Mouse (Mus musculus): ENCODE measurements around the gene Mov10l1. TPM values are rescaled to one million over a fixed set of nuclear protein-coding genes. Genes with fewer than 3 reads are reported as not detected.

Gene Mov10l1
- polyA plus RNA-seq, 1 experiment from 2014 or later: not detected

DNA sequence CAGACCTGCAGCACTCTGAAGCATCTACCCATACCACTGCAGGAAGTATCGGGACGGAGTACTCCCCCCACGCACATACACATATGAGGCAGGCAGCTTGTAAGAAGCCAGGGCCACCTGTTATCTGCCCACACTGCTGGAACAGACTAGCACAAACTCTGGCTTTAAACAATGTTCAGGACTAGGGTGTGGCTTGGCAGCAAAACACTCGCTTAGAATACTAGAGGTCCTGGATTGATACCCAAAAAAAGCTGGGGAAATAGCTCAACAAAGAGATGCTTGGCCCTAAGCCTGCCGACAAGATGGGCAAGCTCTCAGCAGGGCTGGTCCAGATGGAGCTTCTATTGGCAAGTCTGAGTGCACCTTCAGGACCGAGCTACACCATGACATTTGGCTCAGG, 80.8 kb downstream of the Mov10l1 start:
- Histone ChIP-seq H3K4me2 (ENCODE audit: low read depth, low read length) (no peak overlapping the region), H3K36me3 (ENCODE audit: control insufficient read depth, insufficient read depth, low read length) (peaks cover 7% of the 10 kb centered on the region; the same call in 1 of the 2 replicates), H3K4me1 (ENCODE audit: control insufficient read depth, insufficient read depth, low read length) (peaks cover 11% of the 10 kb centered on the region; the same call in 1 of the 2 replicates), H3K4me3 (ENCODE audit: low read depth, low read length) (no peak overlapping the region), H3K9ac (replicated peaks; ENCODE audit: low read depth, low read length) (no peak overlapping the region), H3K27me3 (ENCODE audit: control insufficient read depth, insufficient read depth, low read length) (peaks cover 12% of the 10 kb centered on the region), H3K9me3 (ENCODE audit: control insufficient read depth, low read length) (no peaks in the 10 kb centered on the region), H3K27ac (ENCODE audit: low read depth, low read length) (no peak overlapping the region)
- no peak for ATAC-seq (ENCODE audit: low read depth)
- WGBS: 75% methylated on average over 6 of the region's 6 CpGs

DNA sequence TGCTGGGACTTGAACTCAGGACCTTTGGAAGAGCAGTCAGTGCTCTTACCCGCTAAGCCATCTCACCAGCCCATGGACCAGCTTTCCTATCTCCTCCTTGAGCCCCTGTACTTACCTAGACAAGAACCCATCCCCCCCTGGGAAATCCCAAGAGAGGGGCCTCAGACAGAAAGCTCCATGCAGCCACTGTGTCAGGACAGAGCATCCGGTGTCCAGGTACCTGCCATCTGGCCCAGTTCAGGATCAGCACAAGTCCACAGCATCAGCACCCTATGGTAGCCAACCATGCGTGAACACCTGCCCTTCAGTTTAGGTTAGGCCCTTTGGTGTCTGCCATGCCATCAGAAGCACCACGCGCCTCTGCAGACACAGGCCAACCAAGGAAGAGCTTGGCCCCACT, 82.2 kb downstream of the Mov10l1 start:
- no peak overlapping the region for H3K4me3 ChIP-seq (ENCODE audit: low read depth, low read length)
- H3K9me3 ChIP-seq (ENCODE audit: control insufficient read depth, low read length): no peaks in the 10 kb centered on the region
- H3K9ac ChIP-seq (replicated peaks; ENCODE audit: low read depth, low read length): no peak overlapping the region
- no peak overlapping the region for H3K27ac ChIP-seq (ENCODE audit: low read depth, low read length)
- 91% methylated on average over 5 of the region's 5 CpGs for WGBS
- no peak for ATAC-seq (ENCODE audit: low read depth)
- 0 out of 2 replicates have a peak, but pooled peaks cover 8% of the 10 kb centered on the region for H3K4me1 ChIP-seq (ENCODE audit: control insufficient read depth, insufficient read depth, low read length)
- H3K36me3 ChIP-seq (ENCODE audit: control insufficient read depth, insufficient read depth, low read length): peaks cover 9% of the 10 kb centered on the region; the same call in 1 of the 2 replicates
- no peak overlapping the region for H3K4me2 ChIP-seq (ENCODE audit: low read depth, low read length)
- H3K27me3 ChIP-seq (ENCODE audit: control insufficient read depth, insufficient read depth, low read length): peaks cover 12% of the 10 kb centered on the region

DNA sequence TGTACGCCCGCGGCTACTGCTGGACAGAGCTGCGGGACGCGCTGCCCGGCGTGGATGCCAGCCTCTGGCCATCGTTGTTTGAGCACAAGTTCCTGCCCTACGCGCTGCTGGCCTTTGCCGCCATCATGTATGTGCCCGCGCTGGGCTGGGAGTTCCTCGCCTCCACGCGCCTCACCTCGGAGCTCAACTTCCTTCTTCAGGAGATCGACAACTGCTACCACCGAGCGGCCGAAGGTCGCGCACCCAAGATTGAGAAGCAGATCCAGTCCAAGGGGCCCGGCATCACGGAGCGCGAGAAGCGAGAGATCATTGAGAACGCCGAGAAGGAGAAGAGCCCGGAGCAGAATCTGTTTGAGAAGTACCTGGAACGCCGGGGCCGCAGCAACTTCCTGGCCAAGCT, 84.9 kb downstream of the Mov10l1 start:
- H3K4me2 ChIP-seq (ENCODE audit: low read depth, low read length): no peak overlapping the region
- no peaks in the 10 kb centered on the region for H3K4me1 ChIP-seq (ENCODE audit: control insufficient read depth, insufficient read depth, low read length)
- no peak for ATAC-seq (ENCODE audit: low read depth)
- H3K9ac ChIP-seq (replicated peaks; ENCODE audit: low read depth, low read length): no peak overlapping the region
- H3K9me3 ChIP-seq (ENCODE audit: control insufficient read depth, low read length): no peaks in the 10 kb centered on the region
- WGBS: 32% methylated on average over 35 of the region's 35 CpGs
- no peak overlapping the region for H3K27ac ChIP-seq (ENCODE audit: low read depth, low read length)
- H3K27me3 ChIP-seq (ENCODE audit: control insufficient read depth, insufficient read depth, low read length): peaks cover 12% of the 10 kb centered on the region
- H3K36me3 ChIP-seq (ENCODE audit: control insufficient read depth, insufficient read depth, low read length): peaks cover 9% of the 10 kb centered on the region; the same call in 1 of the 2 replicates
- H3K4me3 ChIP-seq (ENCODE audit: low read depth, low read length): no peak overlapping the region

DNA sequence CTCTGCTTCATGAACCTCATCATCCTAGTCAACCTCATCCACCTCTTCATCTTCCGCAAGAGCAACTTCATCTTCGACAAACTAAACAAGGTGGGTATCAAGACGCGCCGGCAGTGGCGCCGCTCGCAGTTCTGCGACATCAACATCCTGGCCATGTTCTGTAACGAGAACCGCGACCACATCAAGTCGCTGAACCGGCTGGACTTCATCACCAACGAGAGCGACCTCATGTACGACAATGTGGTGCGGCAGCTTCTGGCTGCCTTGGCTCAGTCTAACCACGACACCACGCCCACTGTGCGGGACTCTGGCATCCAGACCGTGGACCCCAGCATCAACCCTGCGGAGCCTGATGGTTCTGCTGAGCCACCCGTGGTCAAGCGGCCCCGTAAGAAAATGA, 85.5 kb downstream of the Mov10l1 start:
- Histone ChIP-seq H3K4me1 (ENCODE audit: control insufficient read depth, insufficient read depth, low read length) (no peaks in the 10 kb centered on the region), H3K4me3 (ENCODE audit: low read depth, low read length) (no peak overlapping the region), H3K36me3 (ENCODE audit: control insufficient read depth, insufficient read depth, low read length) (peaks cover 9% of the 10 kb centered on the region; the same call in 1 of the 2 replicates), H3K4me2 (ENCODE audit: low read depth, low read length) (no peak overlapping the region), H3K27me3 (ENCODE audit: control insufficient read depth, insufficient read depth, low read length) (peaks cover 12% of the 10 kb centered on the region), H3K27ac (ENCODE audit: low read depth, low read length) (no peak overlapping the region), H3K9ac (replicated peaks; ENCODE audit: low read depth, low read length) (no peak overlapping the region), H3K9me3 (ENCODE audit: control insufficient read depth, low read length) (no peaks in the 10 kb centered on the region)
- 29% methylated on average over 26 of the region's 26 CpGs for WGBS
- no peak for ATAC-seq (ENCODE audit: low read depth)

DNA sequence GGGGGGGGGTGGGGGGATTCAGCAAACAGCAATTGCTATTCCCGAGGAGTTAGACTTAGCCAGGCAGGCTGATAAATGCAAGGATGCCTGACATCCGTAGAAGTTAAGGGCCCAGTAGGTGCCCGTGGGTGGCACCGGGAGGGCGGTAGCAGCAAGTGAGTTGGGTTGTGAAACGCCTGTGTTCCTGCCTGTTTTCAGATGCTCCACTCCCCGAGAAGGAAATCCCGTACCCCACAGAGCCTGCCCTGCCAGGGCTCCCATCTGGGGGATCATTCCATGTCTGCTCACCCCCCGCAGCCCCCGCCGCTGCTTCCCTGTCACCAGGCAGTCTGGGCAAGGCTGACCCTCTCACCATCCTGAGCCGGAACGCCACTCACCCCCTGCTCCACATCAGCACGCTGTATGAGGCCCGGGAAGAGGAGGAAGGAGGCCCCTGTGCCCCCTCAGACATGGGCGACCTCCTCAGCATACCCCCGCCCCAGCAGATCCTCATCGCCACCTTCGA, 86.7 kb downstream of the Mov10l1 start:
- no peak overlapping the region for H3K4me3 ChIP-seq (ENCODE audit: low read depth, low read length)
- no peak overlapping the region for H3K27ac ChIP-seq (ENCODE audit: low read depth, low read length)
- H3K4me2 ChIP-seq (ENCODE audit: low read depth, low read length): no peak overlapping the region
- WGBS: 87% methylated on average over 17 of the region's 19 CpGs
- H3K36me3 ChIP-seq (ENCODE audit: control insufficient read depth, insufficient read depth, low read length): peaks cover 9% of the 10 kb centered on the region; the same call in 1 of the 2 replicates
- ATAC-seq (ENCODE audit: low read depth): no peak
- no peaks in the 10 kb centered on the region for H3K9me3 ChIP-seq (ENCODE audit: control insufficient read depth, low read length)
- H3K27me3 ChIP-seq (ENCODE audit: control insufficient read depth, insufficient read depth, low read length): peaks cover 12% of the 10 kb centered on the region
- peaks cover under 1% of the 10 kb centered on the region; the same call in 1 of the 2 replicates for H3K4me1 ChIP-seq (ENCODE audit: control insufficient read depth, insufficient read depth, low read length)
- H3K9ac ChIP-seq (replicated peaks; ENCODE audit: low read depth, low read length): no peak overlapping the region

DNA sequence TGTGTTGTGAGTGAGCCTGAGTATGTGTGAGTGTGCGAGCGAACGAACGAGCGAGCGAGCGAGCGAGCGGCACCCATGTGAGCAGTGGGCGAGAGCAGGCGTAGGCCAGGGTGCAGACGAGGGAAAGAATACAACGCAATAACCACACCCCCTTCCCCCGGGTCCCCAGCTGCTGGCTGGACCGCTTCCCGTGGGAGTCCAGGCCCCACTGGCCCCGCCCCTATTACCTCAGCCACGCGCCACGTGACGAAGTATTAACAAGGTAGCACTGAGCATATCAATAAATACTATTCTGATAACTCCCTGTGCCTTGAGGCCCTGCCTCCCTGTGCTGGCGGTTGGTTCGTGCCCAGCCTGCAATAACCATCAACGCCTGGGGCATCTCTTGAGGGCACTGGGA, 87.9 kb downstream of the Mov10l1 start:
- Histone ChIP-seq H3K27me3 (ENCODE audit: control insufficient read depth, insufficient read depth, low read length) (peaks cover 10% of the 10 kb centered on the region), H3K9me3 (ENCODE audit: control insufficient read depth, low read length) (no peaks in the 10 kb centered on the region), H3K4me2 (ENCODE audit: low read depth, low read length) (no peak overlapping the region), H3K36me3 (ENCODE audit: control insufficient read depth, insufficient read depth, low read length) (peaks cover 9% of the 10 kb centered on the region; the same call in 1 of the 2 replicates), H3K4me1 (ENCODE audit: control insufficient read depth, insufficient read depth, low read length) (peaks cover 8% of the 10 kb centered on the region; the same call in 1 of the 2 replicates), H3K27ac (ENCODE audit: low read depth, low read length) (no peak overlapping the region), H3K9ac (replicated peaks; ENCODE audit: low read depth, low read length) (no peak overlapping the region), H3K4me3 (ENCODE audit: low read depth, low read length) (no peak overlapping the region)
- WGBS: 62% methylated on average over 24 of the region's 24 CpGs
- no peak for ATAC-seq (ENCODE audit: low read depth)

DNA sequence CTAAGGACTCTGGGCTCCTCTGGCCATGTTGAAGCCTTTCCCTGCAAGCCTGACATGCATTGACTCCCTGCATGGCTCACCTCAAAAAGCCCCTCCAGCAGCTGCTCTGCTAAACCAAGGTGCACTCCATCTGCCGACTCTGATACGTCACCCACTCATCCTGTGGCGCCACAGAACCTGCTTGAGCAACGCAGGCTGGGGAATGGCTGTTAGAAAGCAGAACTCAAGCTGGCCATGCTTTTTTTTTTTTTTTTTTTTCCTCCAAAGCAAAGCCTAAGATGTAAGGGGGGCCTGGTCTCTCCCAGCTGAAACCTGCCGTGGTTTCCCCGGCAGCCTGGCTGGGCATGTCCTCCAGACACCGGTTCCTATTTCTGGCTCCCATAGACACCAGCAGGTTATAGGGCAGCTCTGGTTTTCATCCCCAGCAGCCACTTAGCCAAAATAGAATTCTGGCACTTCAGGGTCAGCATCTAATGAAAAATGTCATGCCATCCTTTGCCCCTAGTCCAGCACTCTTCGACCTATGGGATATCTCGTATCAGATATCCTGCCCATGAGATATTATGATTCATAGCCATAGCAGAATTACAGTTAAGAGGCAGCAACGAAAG, 91.4 kb downstream of the Mov10l1 start:
- H3K27ac ChIP-seq (ENCODE audit: low read depth, low read length): no peak overlapping the region
- H3K9ac ChIP-seq (replicated peaks; ENCODE audit: low read depth, low read length): no peak overlapping the region; the same call in 1 of the 2 replicates
- ATAC-seq (ENCODE audit: low read depth): no peak
- no peaks in the 10 kb centered on the region for H3K9me3 ChIP-seq (ENCODE audit: control insufficient read depth, low read length)
- no peak overlapping the region for H3K4me3 ChIP-seq (ENCODE audit: low read depth, low read length)
- WGBS: 83% methylated on average over 10 of the region's 10 CpGs
- H3K4me2 ChIP-seq (ENCODE audit: low read depth, low read length): no peak overlapping the region
- peaks cover 24% of the 10 kb centered on the region for H3K4me1 ChIP-seq (ENCODE audit: control insufficient read depth, insufficient read depth, low read length)
- no peaks in the 10 kb centered on the region for H3K36me3 ChIP-seq (ENCODE audit: control insufficient read depth, insufficient read depth, low read length)
- H3K27me3 ChIP-seq (ENCODE audit: control insufficient read depth, insufficient read depth, low read length): no peaks in the 10 kb centered on the region

DNA sequence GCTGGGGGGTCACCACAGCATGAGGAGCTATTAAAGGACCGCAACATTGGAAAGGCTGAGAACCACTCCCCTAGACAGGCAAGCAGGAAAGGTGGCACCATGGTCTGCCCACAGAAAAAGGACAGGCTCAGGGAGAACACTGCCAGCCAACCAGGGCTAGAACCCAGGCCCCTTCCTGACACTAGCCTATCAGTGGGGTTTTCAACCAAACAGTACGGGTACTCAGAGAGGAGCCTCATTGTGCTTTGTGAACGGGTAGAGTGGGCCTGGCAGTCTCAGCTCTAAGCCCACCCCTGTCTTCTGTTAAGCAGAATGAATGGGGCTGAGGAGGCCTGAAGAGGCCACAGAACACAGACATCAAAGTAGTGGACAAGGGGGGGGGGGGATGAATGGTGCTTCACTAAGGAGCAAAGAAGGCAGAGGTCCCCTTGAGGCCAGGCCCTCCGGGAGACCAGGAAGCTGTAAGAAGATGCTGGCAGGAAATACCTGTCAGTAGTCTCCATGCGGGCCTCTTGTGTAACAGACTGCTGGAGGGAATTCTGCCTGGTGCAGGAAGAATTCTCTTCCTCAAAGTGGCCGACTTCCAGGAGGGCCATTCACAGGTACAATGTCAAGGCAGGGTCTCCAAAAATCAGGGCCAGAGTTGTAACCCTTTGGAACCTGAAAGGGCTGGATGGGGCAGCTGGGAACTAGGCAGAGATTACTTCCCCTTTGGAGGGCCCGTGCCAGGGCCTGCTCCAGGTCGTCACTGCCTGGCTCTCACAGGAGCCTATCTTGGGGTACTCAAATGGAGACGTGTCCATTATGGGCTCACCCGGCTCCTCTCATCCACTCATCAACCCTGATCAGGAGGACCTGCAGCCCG, 92.1 kb downstream of the Mov10l1 start, which contains the start of gene Trabd:
Gene Trabd, plus strand, starts transcription at position 512 of the 865 bp plus-strand sequence.
- ATAC-seq (ENCODE audit: low read depth): no peak; the same call in 1 of the 2 replicates
- WGBS: 31% methylated on average over 11 of the region's 11 CpGs

More for the DNA sequence above, 92.1 kb downstream of the Mov10l1 start, which contains the start of gene Trabd:
- Histone ChIP-seq H3K27ac (ENCODE audit: low read depth, low read length) (peak within 1 kb of the TSS; percentile 81), H3K4me3 (ENCODE audit: low read depth, low read length) (peak within 1 kb of the TSS; percentile 77), H3K36me3 (ENCODE audit: control insufficient read depth, insufficient read depth, low read length) (no peaks in the 10 kb centered on the region), H3K9ac (replicated peaks; ENCODE audit: low read depth, low read length) (peak within 1 kb of the TSS; percentile 85), H3K27me3 (ENCODE audit: control insufficient read depth, insufficient read depth, low read length) (no peaks in the 10 kb centered on the region), H3K4me1 (ENCODE audit: control insufficient read depth, insufficient read depth, low read length) (peaks cover 24% of the 10 kb centered on the region), H3K9me3 (ENCODE audit: control insufficient read depth, low read length) (no peaks in the 10 kb centered on the region), H3K4me2 (ENCODE audit: low read depth, low read length) (peak within 1 kb of the TSS; percentile 87)
